Mouse (Mus musculus): ENCODE measurements around the gene Ptprs.

DNA sequence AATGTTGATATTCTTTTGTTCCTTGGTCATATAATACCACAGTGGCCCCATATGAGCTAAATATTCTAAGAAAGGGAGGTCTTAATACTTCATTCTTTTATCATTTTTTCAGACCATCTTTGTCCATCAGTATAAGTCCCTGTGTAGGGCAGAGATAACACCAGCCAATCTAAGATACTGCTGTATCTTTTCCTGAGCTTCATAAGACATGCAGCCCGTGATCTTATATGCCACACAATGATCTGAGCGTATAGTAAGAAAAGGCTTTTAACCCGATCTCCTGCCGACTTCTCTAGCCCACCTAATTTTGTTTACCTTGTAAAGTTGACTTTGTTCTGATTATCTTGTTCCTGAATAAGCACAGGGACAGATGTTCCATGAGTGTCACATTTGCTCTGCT lies 48.7 kb upstream of the Ptprs start:
- TF ChIP-seq CTCF (IDR thresholded peaks at IDR 0.05): no peak
- no peak for TF ChIP-seq POLR2A (IDR thresholded peaks at IDR 0.05; ENCODE audit: insufficient read depth, low read depth, low read length)
- TF ChIP-seq EP300 (IDR thresholded peaks at IDR 0.05; ENCODE audit: insufficient read depth, low read depth, low read length): no peak

Measured in heart, adult 2 months (tissue).